Mouse (Mus musculus) stomach, embryonic 16.5 days (tissue): ENCODE data around the gene Pigw. TPM values are rescaled to one million over a fixed set of nuclear protein-coding genes. Genes with fewer than 3 reads are reported as not detected.

ENCODE experiments used
- ATAC-seq: fragments of 200-750 bp; cut with Nextera tagmentation; 2 replicates; pipeline ENCODE4 v1.8.0; 2017; ENCODE audit warnings: moderate number of reproducible peaks, moderate TSS enrichment; ENCODE audit not compliant: insufficient read depth, low FRiP score
- H3K27ac ChIP-seq: fragments of 300-500 bp; sonication (generic); 2 replicates; pipeline ENCODE4 v1.5.1; 2014; ENCODE audit warnings: low read length
- H3K27me3 ChIP-seq: fragments of 300-500 bp; sonication (generic); 2 replicates; pipeline ENCODE4 v1.6.1; 2014; ENCODE audit warnings: low read length, control low read depth, mixed read lengths; ENCODE audit not compliant: control insufficient read depth, insufficient read depth
- H3K36me3 ChIP-seq: fragments of 300-500 bp; sonication (generic); 2 replicates; pipeline ENCODE4 v1.6.1; 2014; ENCODE audit warnings: low read length; ENCODE audit not compliant: control insufficient read depth, insufficient read depth
- H3K4me1 ChIP-seq: fragments of 300-500 bp; sonication (generic); 2 replicates; pipeline ENCODE4 v1.6.1; 2014; ENCODE audit warnings: low read length, control low read depth, mixed read lengths; ENCODE audit not compliant: control insufficient read depth, insufficient read depth
- H3K4me2 ChIP-seq: fragments of 300-500 bp; sonication (generic); 2 replicates; pipeline ENCODE4 v1.6.1; 2014; ENCODE audit warnings: low read depth, low read length, mixed read lengths
- H3K4me3 ChIP-seq: fragments of 300-500 bp; sonication (generic); replicated peaks from 2 replicates; pipeline ENCODE4 v1.5.1; 2014; ENCODE audit warnings: mild to moderate bottlenecking, low read length
- H3K9ac ChIP-seq: fragments of 300-500 bp; sonication (generic); 2 replicates; pipeline ENCODE4 v1.6.1; 2014; ENCODE audit warnings: low read length
- H3K9me3 ChIP-seq: fragments of 300-500 bp; sonication (generic); replicated peaks from 2 replicates; pipeline ENCODE4 v1.6.1; 2016; ENCODE audit warnings: low read length, control low read depth; ENCODE audit not compliant: control insufficient read depth
- WGBS: fragments of 180-500 bp; shearing (Covaris S2); extraction: QIAGEN DNeasy Blood & Tissue Kit; methylation state at CpG from one replicate; pipeline ENCODE4 v1.1.7; 2014; 5-methylcytosine and 5-hydroxymethylcytosine counted together
- polyA plus RNA-seq: library from polyadenylated mRNA; unstranded; fragments of >200 nt; fragmentation: Nextera tagmentation; extraction: Ambion mirVana; gene quantifications from 2 replicates; pipeline ENCODE4 v1.2.1, GENCODE M21; 2015

The Pigw gene
- polyA plus RNA-seq: 2.5 and 3.1 TPM in 2 replicates

DNA sequence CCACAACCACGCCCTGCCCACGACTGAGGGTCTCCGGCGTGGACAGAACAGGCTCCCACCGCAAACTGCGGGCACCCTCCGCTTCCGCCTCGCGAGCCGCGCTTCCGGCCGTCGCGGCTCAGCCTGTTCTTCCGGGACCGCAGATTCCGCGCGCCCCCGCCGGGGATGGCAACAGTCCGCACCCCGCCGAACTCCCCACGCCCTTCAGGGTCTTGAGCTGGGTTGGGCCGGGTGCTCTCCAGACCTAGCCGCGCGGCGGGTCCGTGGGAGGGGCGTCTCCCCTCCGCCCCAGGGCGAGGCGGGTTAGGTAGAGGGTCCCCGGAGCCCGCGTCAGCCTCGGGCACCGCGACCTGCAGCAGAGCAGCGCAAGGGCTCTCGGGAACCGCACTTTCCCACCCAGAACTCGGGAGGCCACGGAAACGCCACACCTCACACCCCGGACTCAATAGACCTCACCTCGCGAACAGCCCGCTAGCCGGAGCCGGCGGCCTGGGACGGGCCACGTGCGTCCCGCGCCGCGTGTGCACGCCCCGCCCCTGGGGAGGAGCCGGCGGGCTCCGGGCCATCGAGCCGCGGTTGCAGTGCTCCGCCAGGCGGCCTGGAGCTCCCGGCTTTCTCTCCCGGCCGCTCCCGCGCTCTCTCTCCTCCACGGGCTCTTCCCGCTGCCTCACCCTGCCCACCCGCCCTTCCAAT, at the start of gene Pigw, which contains the start of gene Myo19:
Gene Pigw (minus strand): TSS at position 514 of the 693 bp plus-strand sequence.
Gene Myo19 (plus strand): TSS at position 377 of the 693 bp plus-strand sequence.
- H3K27ac ChIP-seq: peak within 1 kb of the TSS; percentile 96
- no peaks in the 10 kb centered on the region for H3K36me3 ChIP-seq
- H3K4me2 ChIP-seq: peak within 1 kb of the TSS; percentile 97
- WGBS: under 1% methylated on average over 80 of the region's 81 CpGs
- H3K4me1 ChIP-seq: peaks cover 9% of the 10 kb centered on the region
- peak within 1 kb of the TSS; percentile 89 for H3K9ac ChIP-seq
- H3K4me3 ChIP-seq: peak within 1 kb of the TSS; percentile 92
- H3K27me3 ChIP-seq: no peaks in the 10 kb centered on the region
- no peaks in the 10 kb centered on the region for H3K9me3 ChIP-seq
- ATAC-seq: peak; percentile 97

DNA sequence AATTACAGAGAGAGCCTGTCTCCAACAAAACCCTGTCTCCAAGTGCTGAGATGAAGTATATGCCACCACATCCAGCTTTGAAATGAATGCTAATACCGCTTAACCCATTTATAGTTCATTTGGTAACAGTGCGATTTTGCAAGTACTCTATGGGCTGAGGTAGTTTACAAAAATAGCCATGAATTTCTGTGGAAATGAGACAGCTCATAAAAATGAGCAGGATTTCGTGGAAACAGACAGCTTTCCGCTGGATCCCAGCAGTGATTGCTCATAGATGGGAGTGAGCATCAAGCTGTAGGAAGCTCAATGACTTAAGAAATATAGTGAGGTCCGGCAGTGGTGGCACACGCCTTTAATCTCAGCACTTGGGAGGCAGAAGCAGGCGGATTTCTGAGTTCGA, 40.9 kb upstream of the Pigw start:
- H3K9me3 ChIP-seq: no peaks in the 10 kb centered on the region
- 86% methylated on average over 8 of the region's 8 CpGs for WGBS
- ATAC-seq: no peak
- H3K4me2 ChIP-seq: no peak overlapping the region
- H3K9ac ChIP-seq: no peak overlapping the region
- no peaks in the 10 kb centered on the region for H3K27me3 ChIP-seq
- H3K36me3 ChIP-seq: no peaks in the 10 kb centered on the region
- H3K4me1 ChIP-seq: peaks cover 3% of the 10 kb centered on the region; the same call in 1 of the 2 replicates
- H3K4me3 ChIP-seq: no peak overlapping the region
- H3K27ac ChIP-seq: no peak overlapping the region

DNA sequence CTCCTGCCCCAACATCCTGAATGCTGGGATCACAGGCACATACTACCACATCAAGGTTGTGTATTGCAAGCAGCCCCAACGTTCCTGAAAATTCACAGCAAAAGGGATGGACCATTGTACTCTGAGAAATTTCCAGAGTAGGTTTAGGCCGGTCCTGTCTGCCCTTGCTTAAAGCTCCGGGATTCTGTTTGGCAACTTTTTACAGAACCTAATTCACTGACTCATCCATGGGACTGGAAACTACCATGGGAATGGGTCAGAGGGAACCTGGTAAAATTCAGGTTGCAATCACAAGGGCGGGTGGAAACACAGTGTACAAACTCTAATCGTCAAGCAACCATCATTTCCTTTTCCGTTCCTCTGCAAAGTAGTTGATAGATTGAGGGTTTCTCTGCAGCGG, 39.9 kb upstream of the Pigw start:
- H3K27me3 ChIP-seq: no peaks in the 10 kb centered on the region
- H3K27ac ChIP-seq: no peak overlapping the region
- no peak overlapping the region for H3K9ac ChIP-seq
- H3K4me2 ChIP-seq: no peak overlapping the region
- ATAC-seq: no peak
- no peaks in the 10 kb centered on the region for H3K36me3 ChIP-seq
- peaks cover 8% of the 10 kb centered on the region; the same call in 1 of the 2 replicates for H3K4me1 ChIP-seq
- H3K4me3 ChIP-seq: no peak overlapping the region
- 58% methylated on average over 7 of the region's 7 CpGs for WGBS
- no peaks in the 10 kb centered on the region for H3K9me3 ChIP-seq

DNA sequence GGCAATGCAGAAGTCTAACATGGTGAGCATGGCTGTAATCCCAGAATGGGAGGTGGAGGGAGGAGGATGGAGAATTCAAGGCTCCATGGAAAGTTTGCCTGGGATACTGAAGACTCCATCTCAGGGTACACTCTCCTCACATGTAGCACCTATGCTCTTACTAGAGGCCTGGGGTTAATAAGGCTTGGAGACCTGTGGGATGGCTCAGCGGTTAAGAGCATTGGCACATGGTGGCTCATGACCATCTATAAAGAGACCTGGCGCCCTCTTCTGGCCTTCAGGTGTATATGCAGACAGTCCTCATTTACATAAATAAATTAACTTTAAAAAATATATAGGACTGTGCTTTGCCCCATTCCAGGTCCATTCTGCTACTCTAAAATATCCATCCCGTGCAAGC, 39.2 kb upstream of the Pigw start:
- no peak overlapping the region for H3K9ac ChIP-seq
- ATAC-seq: no peak
- 57% methylated on average over 3 of the region's 3 CpGs for WGBS
- no peak overlapping the region for H3K4me2 ChIP-seq
- no peaks in the 10 kb centered on the region for H3K9me3 ChIP-seq
- H3K27me3 ChIP-seq: no peaks in the 10 kb centered on the region
- no peak overlapping the region for H3K27ac ChIP-seq
- no peaks in the 10 kb centered on the region for H3K36me3 ChIP-seq
- peaks cover 9% of the 10 kb centered on the region; the same call in 1 of the 2 replicates for H3K4me1 ChIP-seq
- no peak overlapping the region for H3K4me3 ChIP-seq

DNA sequence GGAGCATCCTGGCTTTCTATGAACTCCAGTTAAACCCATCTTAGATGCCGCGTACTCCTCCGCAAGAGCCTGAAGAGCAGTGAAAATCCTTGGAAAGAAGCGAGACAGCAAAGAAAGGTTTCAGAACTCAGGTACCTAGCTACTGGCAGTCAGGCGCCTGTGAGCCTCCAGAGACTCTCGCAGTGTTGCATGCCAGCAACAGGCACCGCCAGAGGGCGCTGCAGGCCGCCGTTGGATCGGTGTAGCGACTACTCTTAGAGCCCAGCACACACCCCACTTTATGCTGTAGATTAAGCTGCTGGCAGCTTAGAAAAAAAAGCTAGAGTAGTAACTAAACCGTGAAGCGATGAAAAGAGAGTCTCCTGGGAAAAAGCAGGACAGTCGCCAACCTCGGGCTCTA, 38.3 kb upstream of the Pigw start:
- WGBS: 5% methylated on average over 16 of the region's 16 CpGs
- Histone ChIP-seq H3K9ac (0 out of 2 replicates have a peak overlapping the region, but pooled peaks have one; percentile 5), H3K4me2 (peak overlapping the region; percentile 32; the same call in 1 of the 2 replicates), H3K27ac (no peak overlapping the region), H3K36me3 (no peaks in the 10 kb centered on the region), H3K4me3 (no peak overlapping the region), H3K4me1 (peaks cover 9% of the 10 kb centered on the region; the same call in 1 of the 2 replicates), H3K27me3 (no peaks in the 10 kb centered on the region), H3K9me3 (no peaks in the 10 kb centered on the region)
- peak; percentile 58; the same call in 1 of the 2 replicates for ATAC-seq

DNA sequence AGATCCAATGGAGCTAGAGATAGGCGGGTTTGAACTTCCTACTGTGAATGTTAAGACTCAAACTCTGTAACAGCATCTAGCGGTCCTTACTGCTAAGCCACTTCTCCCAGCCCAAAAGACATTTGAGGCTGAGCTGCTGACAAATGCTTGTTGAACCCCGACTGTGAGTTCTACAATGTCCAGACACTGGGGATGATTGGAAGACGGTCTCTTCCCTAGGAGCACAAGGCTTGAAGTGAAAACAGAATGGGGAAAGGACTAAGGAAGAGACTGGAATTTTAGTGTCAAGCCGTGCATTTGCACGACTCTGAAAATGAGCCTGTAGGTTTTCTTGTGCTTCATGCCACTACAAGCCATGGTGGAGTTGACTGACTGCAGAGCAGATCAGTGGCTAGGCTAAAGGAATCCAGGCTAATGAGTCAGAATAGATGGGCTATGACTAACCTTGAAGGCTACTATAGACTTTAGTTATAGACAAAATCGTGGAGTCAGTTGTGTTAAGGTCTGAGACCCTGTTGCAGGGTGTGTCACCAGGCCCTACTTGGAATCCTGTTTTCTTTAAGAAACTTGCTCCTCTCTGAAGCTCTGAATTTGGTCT, 36.7 kb upstream of the Pigw start:
- ATAC-seq: no peak
- Histone ChIP-seq H3K36me3 (no peaks in the 10 kb centered on the region), H3K9me3 (no peaks in the 10 kb centered on the region), H3K9ac (peak overlapping the region; percentile 63), H3K4me1 (peaks cover 9% of the 10 kb centered on the region; the same call in 1 of the 2 replicates), H3K4me2 (peak overlapping the region; percentile 58), H3K27me3 (no peaks in the 10 kb centered on the region), H3K27ac (no peak overlapping the region), H3K4me3 (peak overlapping the region; percentile 79)
- 61% methylated on average over 7 of the region's 7 CpGs for WGBS

DNA sequence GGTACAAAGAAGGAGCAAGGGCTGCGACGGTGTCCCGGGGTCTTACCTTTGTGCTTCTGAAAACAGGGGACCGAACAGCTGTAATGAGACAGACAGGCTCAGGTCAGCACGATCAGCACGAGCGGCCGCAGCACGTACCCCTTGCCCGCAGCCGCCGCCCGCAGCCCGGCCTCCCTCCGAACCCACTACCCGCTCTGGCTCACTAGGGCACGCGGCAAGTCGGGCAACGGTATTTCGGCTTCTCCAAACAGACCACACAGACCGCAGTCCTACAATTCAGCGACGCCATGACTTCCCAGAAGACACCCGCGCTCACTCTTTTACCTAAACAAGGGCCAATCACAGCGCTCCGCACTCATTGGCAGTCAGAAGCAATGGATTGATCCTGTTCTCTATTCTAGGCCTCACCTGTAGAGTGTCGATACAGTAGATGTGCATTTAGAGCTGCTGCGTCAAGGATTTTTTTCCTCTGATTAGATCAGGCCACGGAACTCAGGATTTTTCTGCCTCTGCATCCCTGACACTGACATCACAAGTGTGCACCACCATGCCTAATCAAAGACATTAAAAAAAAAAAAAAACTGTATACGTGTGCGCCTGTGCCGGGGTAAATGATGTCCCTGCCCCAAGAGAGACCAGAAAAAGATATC, 36.1 kb upstream of the Pigw start, which contains the start of gene Znhit3:
Gene Znhit3 (minus strand): TSS at position 314 of the 650 bp plus-strand sequence.
- peak; percentile 86 for ATAC-seq
- H3K4me2 ChIP-seq: peak within 1 kb of the TSS; percentile 73
- H3K36me3 ChIP-seq: no peaks in the 10 kb centered on the region
- peaks cover 9% of the 10 kb centered on the region; the same call in 1 of the 2 replicates for H3K4me1 ChIP-seq
- no peaks in the 10 kb centered on the region for H3K27me3 ChIP-seq
- 3% methylated on average over 34 of the region's 34 CpGs for WGBS
- peak within 1 kb of the TSS; percentile 86 for H3K9ac ChIP-seq
- peak within 1 kb of the TSS; percentile 79 for H3K4me3 ChIP-seq
- H3K27ac ChIP-seq: no peak within 1 kb of the TSS
- no peaks in the 10 kb centered on the region for H3K9me3 ChIP-seq

DNA sequence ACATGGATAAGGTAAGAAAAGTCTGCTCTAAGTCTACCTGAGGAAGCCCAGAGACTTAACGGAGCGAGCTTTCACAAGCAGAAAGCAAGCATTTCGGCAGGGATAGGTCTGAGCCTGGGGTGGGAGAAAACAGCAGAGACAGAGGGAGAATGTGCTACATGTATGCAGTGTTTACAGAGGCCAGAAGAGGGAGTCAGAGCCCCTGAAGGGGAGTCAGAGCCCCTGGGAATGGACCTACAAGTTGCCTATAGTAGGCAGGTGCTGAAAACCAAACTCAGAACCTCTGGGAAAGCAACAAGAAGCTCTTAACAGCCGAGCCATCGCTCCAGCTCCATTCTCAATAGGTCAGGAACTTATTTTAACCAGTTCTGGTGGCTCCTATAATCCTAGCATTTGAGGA, 34.6 kb upstream of the Pigw start:
- Histone ChIP-seq H3K4me3 (no peak overlapping the region), H3K4me1 (peaks cover 9% of the 10 kb centered on the region; the same call in 1 of the 2 replicates), H3K9me3 (no peaks in the 10 kb centered on the region), H3K27ac (no peak overlapping the region), H3K36me3 (no peaks in the 10 kb centered on the region), H3K4me2 (no peak overlapping the region), H3K27me3 (no peaks in the 10 kb centered on the region), H3K9ac (no peak overlapping the region)
- ATAC-seq: no peak
- WGBS: 79% methylated on average over 5 of the region's 5 CpGs

DNA sequence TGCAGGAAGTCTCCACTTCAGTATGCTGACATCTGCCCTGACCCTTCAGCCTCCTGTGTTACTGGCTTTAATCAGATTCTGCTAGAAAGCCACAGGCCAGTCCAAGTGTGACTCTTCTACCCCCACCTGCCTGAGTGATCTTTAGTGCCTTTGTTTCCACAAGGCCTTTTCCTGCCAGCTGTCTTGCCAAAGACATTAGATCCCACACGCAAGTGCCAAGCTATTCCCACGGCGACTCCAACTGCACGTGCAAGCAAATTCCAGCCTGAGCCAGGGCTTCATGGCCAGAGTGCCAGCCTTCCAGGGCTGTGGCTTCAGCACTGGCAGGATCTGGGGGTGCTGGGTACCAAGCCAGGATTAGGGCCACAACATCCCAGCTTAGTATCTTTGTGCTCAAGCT, 30.3 kb upstream of the Pigw start:
- WGBS: 81% methylated on average over 4 of the region's 4 CpGs
- H3K9me3 ChIP-seq: no peaks in the 10 kb centered on the region
- no peak overlapping the region for H3K4me2 ChIP-seq
- H3K36me3 ChIP-seq: peaks cover 6% of the 10 kb centered on the region; the same call in 1 of the 2 replicates
- H3K27ac ChIP-seq: no peak overlapping the region
- 0 out of 2 replicates have a peak, but pooled peaks cover 6% of the 10 kb centered on the region for H3K4me1 ChIP-seq
- no peak overlapping the region for H3K9ac ChIP-seq
- no peaks in the 10 kb centered on the region for H3K27me3 ChIP-seq
- ATAC-seq: no peak
- no peak overlapping the region for H3K4me3 ChIP-seq
